Mouse (Mus musculus): Measurements from ENCODE around the gene Atp2b4. TPM values are rescaled to one million over a fixed set of nuclear protein-coding genes. Genes with fewer than 3 reads are reported as not detected.
A peak's percentile ranks its signal among the peaks of the same experiment; 100 is the strongest.

Gene Atp2b4
- total and polyA plus RNA-seq, 3 experiments: 34.0 to 278 (median 85.7) TPM

DNA sequence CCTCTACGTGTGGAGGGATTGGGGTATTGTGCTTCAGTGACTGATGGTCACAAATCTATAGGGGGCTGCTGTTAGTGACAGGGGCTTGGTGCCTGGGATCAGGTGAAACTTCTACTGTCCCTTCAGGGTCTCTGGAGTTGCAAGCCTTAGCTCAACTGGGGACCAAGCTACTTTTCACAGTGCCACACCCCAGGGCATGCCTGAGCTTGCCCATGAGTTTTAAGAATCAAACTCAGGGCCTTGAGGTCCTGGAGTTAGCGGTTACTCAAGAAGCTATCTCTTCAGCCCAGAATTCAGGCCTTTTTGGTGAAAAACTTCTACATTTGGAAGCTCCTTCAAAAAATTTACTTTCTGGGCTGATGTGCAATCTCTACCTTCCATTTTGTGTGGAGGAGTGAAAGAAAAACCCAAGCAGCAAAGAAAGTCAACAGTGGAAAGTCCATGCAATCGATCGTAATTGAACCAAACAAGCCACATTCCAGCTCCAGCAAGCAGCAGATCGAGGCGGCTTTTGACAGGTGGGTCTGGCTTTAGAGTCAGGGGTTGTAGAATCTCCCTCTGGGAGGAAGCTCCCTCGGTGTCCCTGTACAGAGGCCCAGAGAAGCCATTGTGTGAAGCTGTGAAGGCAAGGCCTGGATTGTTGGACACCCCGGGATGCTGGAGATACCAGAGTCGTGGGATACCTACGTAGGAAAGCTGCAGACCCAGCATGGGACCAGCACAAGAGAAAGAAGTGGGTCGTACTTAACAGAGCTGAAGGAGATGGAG, 136.5 kb downstream of the Atp2b4 start:
- no peak for ATAC-seq (ENCODE audit: extremely low read depth, insufficient number of reproducible peaks, low FRiP score, poor library complexity, severe bottlenecking)
- no peaks in the 10 kb centered on the region for H3K9me3 ChIP-seq (replicated peaks)
- H3K27me3 ChIP-seq (ENCODE audit: insufficient read depth, low read length): no peaks in the 10 kb centered on the region
- no peak for DNase-seq (ENCODE audit: low spot score)
- peaks cover 33% of the 10 kb centered on the region for H3K4me1 ChIP-seq (ENCODE audit: insufficient read depth, low read depth, low read length)
- TF ChIP-seq POLR2AphosphoS5 (IDR thresholded peaks at IDR 0.05; ENCODE audit: insufficient replicate concordance, low read depth, low read length) (no peak), GATA1 (IDR thresholded peaks at IDR 0.05; ENCODE audit: borderline replicate concordance, low read length) (no peak), TAL1 (conservative IDR thresholded peaks at IDR 0.05; ENCODE audit: low read depth, low read length) (no peak), GATA2 (IDR thresholded peaks at IDR 0.05; ENCODE audit: borderline replicate concordance, low read depth, low read length) (no peak), CTCF (IDR thresholded peaks at IDR 0.05; ENCODE audit: low read depth, low read length) (no peak)
- H3K4me3 ChIP-seq (ENCODE audit: low read depth, low read length): peak overlapping the region; percentile 28; the same call in 1 of the 2 replicates
- peaks cover 5% of the 10 kb centered on the region for H3K36me3 ChIP-seq (replicated peaks)

DNA sequence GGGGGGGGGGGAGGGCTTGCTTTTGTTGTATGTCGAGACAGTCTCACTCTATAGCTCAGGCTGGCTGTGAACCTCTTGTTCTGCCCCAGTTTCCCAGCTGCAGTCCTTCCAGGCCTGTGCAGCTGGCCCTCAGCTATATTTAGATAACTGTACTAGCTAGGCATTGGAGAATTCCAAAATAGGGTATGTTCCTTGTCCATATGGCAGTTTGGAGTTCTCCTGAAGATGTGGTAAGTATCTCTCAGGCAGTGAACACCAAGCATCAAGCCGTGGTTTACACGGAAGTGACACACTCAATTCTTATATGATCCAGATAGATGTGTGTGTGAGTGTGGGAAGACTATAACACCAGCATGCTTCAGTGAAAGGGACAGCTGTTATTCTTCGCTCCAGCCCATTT, 137.4 kb downstream of the Atp2b4 start:
- Histone ChIP-seq H3K4me1 (ENCODE audit: insufficient read depth, low read depth, low read length) (peaks cover 42% of the 10 kb centered on the region), H3K4me3 (ENCODE audit: low read depth, low read length) (no peak overlapping the region), H3K27me3 (ENCODE audit: insufficient read depth, low read length) (no peaks in the 10 kb centered on the region), H3K36me3 (replicated peaks) (peaks cover 14% of the 10 kb centered on the region), H3K9me3 (replicated peaks) (no peaks in the 10 kb centered on the region)
- ATAC-seq (ENCODE audit: extremely low read depth, insufficient number of reproducible peaks, low FRiP score, poor library complexity, severe bottlenecking): no peak
- TF ChIP-seq GATA1 (IDR thresholded peaks at IDR 0.05; ENCODE audit: borderline replicate concordance, low read length): no peak
- TF ChIP-seq GATA2 (IDR thresholded peaks at IDR 0.05; ENCODE audit: borderline replicate concordance, low read depth, low read length): no peak
- TF ChIP-seq TAL1 (conservative IDR thresholded peaks at IDR 0.05; ENCODE audit: low read depth, low read length): no peak
- DNase-seq (ENCODE audit: low spot score): no peak

DNA sequence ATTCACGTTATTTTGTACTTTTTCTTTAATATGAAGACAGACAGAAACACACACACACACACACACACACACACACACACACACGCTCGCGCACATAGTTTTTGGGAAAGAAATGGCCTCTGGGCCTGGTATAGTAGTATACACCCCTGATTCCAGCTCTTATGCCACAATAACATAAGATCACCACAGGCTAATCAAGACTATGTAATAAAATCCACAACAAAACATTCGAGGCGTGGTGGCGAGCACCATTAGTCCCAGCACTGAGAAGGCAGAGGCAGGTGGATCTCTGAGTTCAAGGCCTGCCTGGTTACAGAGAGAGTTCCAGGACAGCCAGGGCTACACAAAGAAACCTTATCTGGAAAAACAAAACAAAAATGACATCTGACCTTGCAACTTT, 137.9 kb downstream of the Atp2b4 start:
- DNase-seq (ENCODE audit: low spot score) (no peak), ATAC-seq (ENCODE audit: extremely low read depth, insufficient number of reproducible peaks, low FRiP score, poor library complexity, severe bottlenecking) (no peak)
- Histone ChIP-seq H3K36me3 (replicated peaks) (peaks cover 19% of the 10 kb centered on the region), H3K27me3 (ENCODE audit: insufficient read depth, low read length) (no peaks in the 10 kb centered on the region), H3K4me1 (ENCODE audit: insufficient read depth, low read depth, low read length) (peaks cover 47% of the 10 kb centered on the region), H3K4me3 (ENCODE audit: low read depth, low read length) (no peak overlapping the region), H3K9me3 (replicated peaks) (no peaks in the 10 kb centered on the region)
- TF ChIP-seq POLR2AphosphoS5 (IDR thresholded peaks at IDR 0.05; ENCODE audit: insufficient replicate concordance, low read depth, low read length) (no peak), GATA2 (IDR thresholded peaks at IDR 0.05; ENCODE audit: borderline replicate concordance, low read depth, low read length) (no peak), CTCF (IDR thresholded peaks at IDR 0.05; ENCODE audit: low read depth, low read length) (no peak), TAL1 (conservative IDR thresholded peaks at IDR 0.05; ENCODE audit: low read depth, low read length) (no peak), GATA1 (IDR thresholded peaks at IDR 0.05; ENCODE audit: borderline replicate concordance, low read length) (no peak)

DNA sequence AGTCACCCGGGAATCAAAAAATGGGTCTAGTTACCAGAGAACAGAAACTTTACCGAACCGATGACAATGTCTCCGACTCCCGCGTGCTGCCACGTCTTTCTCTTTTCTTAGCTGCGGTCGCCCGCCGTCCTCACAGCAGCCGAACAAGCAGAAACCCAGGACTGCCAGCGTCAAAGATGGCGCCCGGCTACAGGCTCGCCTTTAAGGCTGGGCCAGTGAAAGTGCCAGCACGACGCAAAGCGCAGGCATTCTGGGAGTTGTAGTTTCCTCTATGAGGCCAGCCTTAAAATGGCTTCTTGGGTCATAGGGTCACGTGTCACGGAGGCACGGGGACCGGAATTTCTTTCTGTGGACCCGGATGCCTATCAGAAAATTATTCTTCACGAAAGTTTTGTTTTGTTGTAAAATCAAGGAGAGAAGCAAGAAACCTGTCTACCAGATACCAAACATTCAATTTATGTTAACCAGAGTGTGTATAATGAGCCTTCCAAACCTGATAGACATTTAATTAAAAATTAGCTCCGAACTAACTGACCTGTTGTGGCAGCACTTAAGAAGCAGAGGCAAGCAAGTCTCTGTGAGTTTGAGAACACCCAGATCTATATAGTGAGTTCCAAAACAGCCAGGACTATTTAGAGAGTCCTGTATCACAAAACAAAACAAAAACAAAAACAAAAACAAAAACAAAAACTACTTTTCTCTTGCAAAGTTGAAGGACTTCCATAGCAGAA, 139.5 kb downstream of the Atp2b4 start, which contains the start of gene Gm38394:
Gene Gm38394 (minus strand): TSS at position 116 of the 731 bp plus-strand sequence.
- no peaks in the 10 kb centered on the region for H3K9me3 ChIP-seq (replicated peaks)
- peak within 1 kb of the TSS; percentile 76 for H3K4me3 ChIP-seq (ENCODE audit: low read depth, low read length)
- DNase-seq (ENCODE audit: low spot score) (peak; percentile 84), ATAC-seq (ENCODE audit: extremely low read depth, insufficient number of reproducible peaks, low FRiP score, poor library complexity, severe bottlenecking) (peak; percentile 98)
- no peaks in the 10 kb centered on the region for H3K27me3 ChIP-seq (ENCODE audit: insufficient read depth, low read length)
- TF ChIP-seq TAL1 (conservative IDR thresholded peaks at IDR 0.05; ENCODE audit: low read depth, low read length): no peak
- TF ChIP-seq CTCF (IDR thresholded peaks at IDR 0.05; ENCODE audit: low read depth, low read length): no peak
- no peak for TF ChIP-seq GATA1 (IDR thresholded peaks at IDR 0.05; ENCODE audit: borderline replicate concordance, low read length)
- TF ChIP-seq GATA2 (IDR thresholded peaks at IDR 0.05; ENCODE audit: borderline replicate concordance, low read depth, low read length): no peak
- no peak for TF ChIP-seq POLR2AphosphoS5 (IDR thresholded peaks at IDR 0.05; ENCODE audit: insufficient replicate concordance, low read depth, low read length)
- peaks cover 35% of the 10 kb centered on the region for H3K36me3 ChIP-seq (replicated peaks)
- peaks cover 61% of the 10 kb centered on the region for H3K4me1 ChIP-seq (ENCODE audit: insufficient read depth, low read depth, low read length)

DNA sequence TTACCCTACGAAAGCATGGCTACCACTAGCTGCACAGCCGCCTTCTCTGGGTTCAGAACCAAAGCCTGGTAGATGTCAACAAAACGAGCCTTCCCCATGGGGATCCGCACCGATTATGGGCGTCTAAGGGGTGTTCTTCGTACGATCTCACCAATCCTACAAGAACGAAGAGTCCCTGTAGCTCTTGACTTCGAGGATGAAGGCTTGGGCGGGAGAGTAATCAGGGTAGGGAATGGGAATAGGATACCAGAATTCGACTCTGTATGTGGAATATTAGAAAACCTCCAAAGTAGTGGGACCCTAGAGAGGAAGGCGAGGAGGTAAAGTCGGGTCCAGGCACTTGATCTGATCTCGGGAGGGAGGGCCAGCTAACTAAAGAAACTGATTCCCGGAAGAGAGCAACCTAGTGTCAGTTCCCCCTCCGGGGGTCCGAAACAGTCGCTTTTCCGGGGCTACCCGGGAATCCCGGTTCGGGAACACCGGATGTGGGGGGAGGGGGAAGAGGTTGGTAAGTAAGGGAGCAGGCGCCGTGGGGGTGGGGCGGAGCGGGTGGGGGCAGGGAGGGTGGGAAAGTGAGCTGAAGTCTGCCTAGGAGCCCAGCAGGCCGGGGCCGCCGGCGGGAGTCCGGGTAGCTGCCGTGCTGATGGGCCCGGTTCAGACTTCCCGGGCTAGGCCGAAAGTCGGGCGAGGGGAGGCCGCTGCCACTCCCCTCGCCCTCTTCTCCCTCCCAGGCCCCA, 140.2 kb downstream of the Atp2b4 start, which contains the start of gene Zbed6:
Gene Zbed6 (minus strand): TSS at position 420 of the 737 bp plus-strand sequence.
- H3K4me3 ChIP-seq (ENCODE audit: low read depth, low read length): peak within 1 kb of the TSS; percentile 76
- peak; percentile 2; the same call in 1 of the 2 replicates for ATAC-seq (ENCODE audit: extremely low read depth, insufficient number of reproducible peaks, low FRiP score, poor library complexity, severe bottlenecking)
- no peaks in the 10 kb centered on the region for H3K27me3 ChIP-seq (ENCODE audit: insufficient read depth, low read length)
- TF ChIP-seq CTCF (IDR thresholded peaks at IDR 0.05; ENCODE audit: low read depth, low read length): no peak
- no peak for TF ChIP-seq POLR2AphosphoS5 (IDR thresholded peaks at IDR 0.05; ENCODE audit: insufficient replicate concordance, low read depth, low read length)
- no peak for TF ChIP-seq GATA2 (IDR thresholded peaks at IDR 0.05; ENCODE audit: borderline replicate concordance, low read depth, low read length)
- TF ChIP-seq GATA1 (IDR thresholded peaks at IDR 0.05; ENCODE audit: borderline replicate concordance, low read length): no peak
- TF ChIP-seq TAL1 (conservative IDR thresholded peaks at IDR 0.05; ENCODE audit: low read depth, low read length): no peak
- H3K9me3 ChIP-seq (replicated peaks): no peaks in the 10 kb centered on the region
- peaks cover 40% of the 10 kb centered on the region for H3K36me3 ChIP-seq (replicated peaks)
- DNase-seq (ENCODE audit: low spot score): peak; percentile 48
- peaks cover 64% of the 10 kb centered on the region for H3K4me1 ChIP-seq (ENCODE audit: insufficient read depth, low read depth, low read length)

All from G1E (cell line).